Mouse (Mus musculus) lung, postnatal 0 days (tissue): ENCODE measurements around the gene Trpv6. TPM values are rescaled to one million over a fixed set of nuclear protein-coding genes. Genes with fewer than 3 reads are reported as not detected.

Source experiments
- ATAC-seq: fragments of 200-750 bp; cut with Nextera tagmentation; 2 replicates; pipeline ENCODE4 v1.8.0; 2017; ENCODE audit warnings: moderate library complexity
- DNase-seq: peaks from one replicate; pipeline ENCODE4 v3.0.0-alpha.2; 2016; ENCODE audit warnings: low spot score
- H3K27ac ChIP-seq: fragments of 300-500 bp; sonication (generic); 2 replicates; pipeline ENCODE4 v1.5.1; 2014; ENCODE audit warnings: antibody characterized with exemption, mild to moderate bottlenecking, low read length, mixed read lengths
- H3K27me3 ChIP-seq: fragments of 300-500 bp; sonication (generic); replicated peaks from 2 replicates; pipeline ENCODE4 v1.6.1; 2014; ENCODE audit warnings: low read length, mixed read lengths; ENCODE audit not compliant: insufficient read depth
- H3K36me3 ChIP-seq: fragments of 300-500 bp; sonication (generic); 2 replicates; pipeline ENCODE4 v1.6.1; 2014; ENCODE audit warnings: low read length, mixed read lengths; ENCODE audit not compliant: insufficient read depth
- H3K4me1 ChIP-seq: fragments of 300-500 bp; sonication (generic); 2 replicates; pipeline ENCODE4 v1.6.1; 2014; ENCODE audit warnings: antibody characterized with exemption, low read depth, low read length, mixed read lengths; ENCODE audit not compliant: insufficient read depth
- H3K4me2 ChIP-seq: fragments of 300-500 bp; sonication (generic); replicated peaks from 2 replicates; pipeline ENCODE4 v1.6.1; 2014; ENCODE audit warnings: low read depth, mild to moderate bottlenecking, low read length, moderate library complexity, mixed read lengths
- H3K4me3 ChIP-seq: fragments of 300-500 bp; sonication (generic); 2 replicates; pipeline ENCODE4 v1.5.1; 2014; ENCODE audit warnings: low read depth, low read length
- H3K9ac ChIP-seq: fragments of 300-500 bp; sonication (generic); replicated peaks from 2 replicates; pipeline ENCODE4 v1.6.1; 2014; ENCODE audit warnings: low read depth, mild to moderate bottlenecking
- H3K9me3 ChIP-seq: fragments of 300-500 bp; sonication (generic); 2 replicates; pipeline ENCODE4 v1.6.1; 2016; ENCODE audit warnings: low read length, mixed read lengths
- CTCF ChIP-seq: IDR thresholded peaks from 2 replicates; pipeline ENCODE4 v1.5.1; 2016; ENCODE audit warnings: antibody characterized with exemption, mild to moderate bottlenecking
- EP300 ChIP-seq: IDR thresholded peaks from 2 replicates; pipeline ENCODE4 v1.6.1; 2016; ENCODE audit warnings: antibody characterized with exemption, mild to moderate bottlenecking, control low read depth
- WGBS: fragments of 180-500 bp; shearing (Covaris S2); extraction: QIAGEN DNeasy Blood & Tissue Kit; methylation state at CpG from one replicate; pipeline ENCODE4 v1.1.7; 2014; 5-methylcytosine and 5-hydroxymethylcytosine counted together
- polyA plus RNA-seq: library from polyadenylated mRNA; unstranded; fragments of >200 nt; fragmentation: Nextera tagmentation; extraction: Ambion mirVana; gene quantifications from 2 replicates; pipeline ENCODE4 v1.2.1, GENCODE M21; 2015

The Trpv6 gene
- polyA plus RNA-seq, 1 experiment from 2014 or later = 17.8 TPM

DNA sequence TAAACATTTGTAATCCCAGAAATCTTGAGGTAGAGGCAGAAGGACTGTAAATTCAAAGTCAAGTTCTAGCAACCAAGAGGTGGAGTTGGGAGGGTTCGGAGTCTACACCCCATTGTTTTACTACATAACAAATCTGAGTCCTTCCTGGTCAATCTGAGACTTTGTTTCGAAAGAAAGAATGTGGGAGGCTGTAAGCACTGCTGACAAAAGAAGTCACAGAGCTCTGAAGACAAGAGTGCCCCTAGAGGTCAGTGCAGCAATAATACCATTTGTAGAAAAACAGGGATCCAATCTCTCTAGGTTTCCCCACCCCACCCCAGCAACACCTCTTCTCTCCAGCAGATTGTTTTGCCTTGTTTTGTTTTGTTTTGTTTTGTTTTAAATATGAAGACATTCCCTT lies 26.1 kb upstream of the Trpv6 start:
- no peak for TF ChIP-seq EP300
- peak; percentile 63 for TF ChIP-seq CTCF
- WGBS = 29% methylated on average over 2 of the region's 2 CpGs
- no peaks in the 10 kb centered on the region for H3K27me3 ChIP-seq
- H3K36me3 ChIP-seq = no peaks in the 10 kb centered on the region
- H3K9me3 ChIP-seq = no peaks in the 10 kb centered on the region
- H3K9ac ChIP-seq = no peak overlapping the region
- ATAC-seq (peak; percentile 44; the same call in 1 of the 2 replicates), DNase-seq (peak; percentile 72)
- no peaks in the 10 kb centered on the region for H3K4me1 ChIP-seq
- no peak overlapping the region for H3K4me3 ChIP-seq
- H3K4me2 ChIP-seq = no peak overlapping the region
- no peak overlapping the region for H3K27ac ChIP-seq

DNA sequence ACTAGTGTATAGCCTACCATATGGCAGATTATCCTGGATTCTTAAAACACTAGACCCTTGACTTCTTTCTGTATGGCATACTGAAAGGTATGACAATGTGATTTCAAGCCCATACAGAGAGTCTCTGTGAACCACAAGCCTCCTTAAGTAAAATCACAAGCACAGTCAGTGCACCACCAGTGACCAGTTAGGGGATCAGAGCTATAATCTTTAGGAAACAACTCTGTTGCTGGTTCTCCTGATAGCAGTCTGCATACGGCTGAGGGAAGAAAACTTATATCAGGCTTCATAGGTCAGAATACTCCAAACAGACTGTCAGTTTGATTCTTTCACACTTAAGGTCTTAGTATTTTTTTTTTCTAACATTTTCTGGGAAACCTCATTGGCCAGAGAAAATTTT lies 22.3 kb upstream of the Trpv6 start:
- H3K27ac ChIP-seq = no peak overlapping the region
- DNase-seq (no peak), ATAC-seq (no peak)
- TF ChIP-seq EP300 (no peak), CTCF (no peak)
- H3K9ac ChIP-seq = no peak overlapping the region
- H3K4me1 ChIP-seq = no peaks in the 10 kb centered on the region
- H3K9me3 ChIP-seq = no peaks in the 10 kb centered on the region
- no peak overlapping the region for H3K4me3 ChIP-seq
- no peaks in the 10 kb centered on the region for H3K27me3 ChIP-seq
- WGBS = 48% methylated on average over 1 of the region's 1 CpGs
- H3K4me2 ChIP-seq = no peak overlapping the region
- H3K36me3 ChIP-seq = no peaks in the 10 kb centered on the region

DNA sequence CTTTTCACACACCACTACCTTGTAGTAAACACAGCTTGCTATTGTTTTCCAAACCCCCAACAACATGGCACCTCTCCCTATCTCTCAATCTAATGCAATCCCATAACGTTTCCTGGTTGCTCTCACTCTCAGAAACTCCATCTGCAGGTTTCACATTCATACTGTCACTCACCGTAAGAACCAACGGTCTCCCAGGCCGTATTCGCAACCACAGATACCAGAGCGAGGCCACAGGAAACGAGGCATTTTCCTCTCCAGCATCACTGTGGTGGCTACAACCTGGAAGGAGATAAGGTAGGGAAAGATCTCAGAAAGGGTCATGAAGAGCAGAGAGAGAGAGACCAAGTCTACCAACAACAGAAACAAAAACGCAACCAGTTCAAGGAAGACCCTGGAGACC lies 18.4 kb upstream of the Trpv6 start:
- 70% methylated on average over 8 of the region's 8 CpGs for whole genome bisulfite sequencing
- H3K27ac ChIP-seq = no peak overlapping the region
- no peaks in the 10 kb centered on the region for H3K27me3 ChIP-seq
- no peak overlapping the region for H3K9ac ChIP-seq
- no peaks in the 10 kb centered on the region for H3K4me1 ChIP-seq
- no peak overlapping the region for H3K4me3 ChIP-seq
- no peaks in the 10 kb centered on the region for H3K9me3 ChIP-seq
- no peak overlapping the region for H3K4me2 ChIP-seq
- TF ChIP-seq CTCF (no peak), EP300 (no peak)
- ATAC-seq = no peak
- DNase-seq = no peak
- no peaks in the 10 kb centered on the region for H3K36me3 ChIP-seq

DNA sequence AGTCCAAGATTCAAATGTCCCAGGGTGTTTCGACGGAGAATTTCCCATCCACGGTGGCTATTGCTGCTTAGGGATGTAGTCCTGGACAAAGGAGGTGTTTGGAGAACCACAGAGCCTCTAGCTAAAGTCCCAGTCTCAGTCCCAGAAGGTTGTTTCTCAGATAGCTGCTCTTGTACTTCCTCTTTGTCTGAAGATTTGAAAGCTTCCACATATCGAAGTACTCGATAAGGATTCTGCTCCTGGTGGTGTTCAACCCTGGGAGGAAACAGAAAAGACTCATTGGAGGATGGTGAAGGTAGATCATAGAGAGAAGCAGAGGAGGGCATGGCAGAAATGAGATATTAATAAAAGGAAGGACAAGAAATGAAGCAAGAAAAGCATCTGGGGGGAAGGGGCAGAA lies 17.0 kb upstream of the Trpv6 start:
- WGBS = 92% methylated on average over 5 of the region's 5 CpGs

DNA sequence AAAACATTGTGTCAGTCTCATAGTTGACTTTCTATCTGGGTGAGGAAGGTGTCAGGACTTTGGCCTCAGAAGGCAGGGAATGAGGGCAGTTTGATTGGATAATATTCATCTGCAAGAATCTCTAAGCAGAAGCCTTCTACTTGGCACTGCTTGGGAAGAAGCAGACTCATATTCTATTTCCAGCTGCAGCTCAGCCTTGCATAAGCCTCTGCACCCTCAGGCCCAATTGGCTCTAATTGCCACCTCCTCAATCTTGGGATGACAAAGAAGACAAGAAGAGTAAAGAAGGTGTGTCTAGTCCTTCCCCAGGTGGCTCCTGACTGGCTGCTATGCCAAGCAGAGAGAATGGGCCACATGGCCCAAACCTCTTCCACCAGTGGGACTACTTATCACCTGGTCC lies 10.5 kb upstream of the Trpv6 start:
- no peaks in the 10 kb centered on the region for H3K36me3 ChIP-seq
- no peak overlapping the region for H3K4me2 ChIP-seq
- ATAC-seq (no peak), DNase-seq (no peak)
- no peaks in the 10 kb centered on the region for H3K4me1 ChIP-seq
- H3K9ac ChIP-seq = no peak overlapping the region
- no peaks in the 10 kb centered on the region for H3K9me3 ChIP-seq
- H3K4me3 ChIP-seq = no peak overlapping the region
- no peaks in the 10 kb centered on the region for H3K27me3 ChIP-seq
- H3K27ac ChIP-seq = no peak overlapping the region
- TF ChIP-seq CTCF (no peak), EP300 (no peak)

More for the DNA sequence above, 17.0 kb upstream of the Trpv6 start:
- DNase-seq = no peak
- Histone ChIP-seq H3K4me3 (no peak overlapping the region), H3K27ac (no peak overlapping the region), H3K9ac (no peak overlapping the region), H3K27me3 (no peaks in the 10 kb centered on the region), H3K4me2 (no peak overlapping the region), H3K36me3 (no peaks in the 10 kb centered on the region), H3K9me3 (no peaks in the 10 kb centered on the region), H3K4me1 (no peaks in the 10 kb centered on the region)
- TF ChIP-seq CTCF = no peak
- TF ChIP-seq EP300 = no peak
- ATAC-seq = no peak

DNA sequence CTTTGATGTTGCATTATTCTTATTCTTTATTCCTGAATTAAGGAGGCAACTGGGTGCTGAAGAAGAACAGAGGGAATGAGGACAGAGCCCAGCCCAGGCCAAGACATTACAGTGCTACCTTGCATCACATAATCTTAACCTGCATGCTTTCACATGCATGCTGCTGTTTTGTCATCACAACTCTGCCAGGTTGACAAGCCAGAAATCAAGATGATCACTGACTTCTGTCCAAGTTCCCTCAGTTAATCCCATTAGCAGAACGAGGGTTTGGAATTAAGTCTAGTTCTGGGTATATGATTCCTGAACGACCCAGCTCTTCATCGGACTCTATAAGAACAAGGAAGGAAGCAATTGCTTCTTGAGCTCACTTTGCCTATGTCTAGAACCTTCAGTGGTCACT lies 10.0 kb upstream of the Trpv6 start:
- H3K9me3 ChIP-seq = no peaks in the 10 kb centered on the region
- no peak for DNase-seq
- WGBS = 83% methylated on average over 3 of the region's 3 CpGs
- no peaks in the 10 kb centered on the region for H3K27me3 ChIP-seq
- no peak overlapping the region for H3K27ac ChIP-seq
- H3K4me1 ChIP-seq = no peaks in the 10 kb centered on the region
- TF ChIP-seq CTCF (no peak), EP300 (no peak)
- no peak overlapping the region for H3K4me2 ChIP-seq
- no peak overlapping the region for H3K4me3 ChIP-seq
- no peak overlapping the region for H3K9ac ChIP-seq
- H3K36me3 ChIP-seq = no peaks in the 10 kb centered on the region
- ATAC-seq = no peak

DNA sequence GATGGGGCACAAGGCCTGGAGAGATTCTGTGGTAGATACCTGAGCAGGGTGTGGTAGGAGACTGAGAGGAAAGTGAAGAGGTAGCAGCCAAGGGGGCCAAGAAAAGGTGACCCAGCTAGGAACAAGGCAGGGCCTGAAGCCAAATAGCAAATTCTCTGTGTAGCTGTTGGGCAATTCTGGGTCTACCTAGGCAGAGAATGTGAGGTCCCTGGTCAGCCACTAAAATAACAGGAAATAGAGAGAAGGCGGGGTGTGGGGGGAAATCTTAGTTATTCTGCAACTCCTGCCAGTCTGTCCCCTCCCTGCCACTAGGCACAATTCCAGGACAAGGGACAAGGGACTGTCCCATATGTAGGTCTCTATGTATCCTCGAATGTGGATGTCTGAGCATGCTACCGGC lies 7.0 kb upstream of the Trpv6 start:
- TF ChIP-seq CTCF (no peak), EP300 (peak; percentile 46)
- no peak overlapping the region for H3K4me2 ChIP-seq
- peak; percentile 92 for ATAC-seq

More for the DNA sequence above, 7.0 kb upstream of the Trpv6 start:
- no peak overlapping the region for H3K4me3 ChIP-seq
- peak overlapping the region; percentile 73 for H3K27ac ChIP-seq
- H3K4me1 ChIP-seq = no peaks in the 10 kb centered on the region
- WGBS = 49% methylated on average over 3 of the region's 3 CpGs
- H3K27me3 ChIP-seq = no peaks in the 10 kb centered on the region
- peak; percentile 86 for DNase-seq
- no peaks in the 10 kb centered on the region for H3K36me3 ChIP-seq
- no peaks in the 10 kb centered on the region for H3K9me3 ChIP-seq
- no peak overlapping the region for H3K9ac ChIP-seq
